Mouse (Mus musculus): ENCODE measurements around the gene Zfp974. TPM values are rescaled to one million over a fixed set of nuclear protein-coding genes. Genes with fewer than 3 reads are reported as not detected.
"Not testable (repeated sequence)": the region's sequence is repeated elsewhere in the genome, so short reads cannot be mapped to it uniquely, and the experiment has no call there.

Zfp974 gene
- 10 to 100 TPM; 15.6 to 15.9 TPM for total RNA-seq (2021)

DNA sequence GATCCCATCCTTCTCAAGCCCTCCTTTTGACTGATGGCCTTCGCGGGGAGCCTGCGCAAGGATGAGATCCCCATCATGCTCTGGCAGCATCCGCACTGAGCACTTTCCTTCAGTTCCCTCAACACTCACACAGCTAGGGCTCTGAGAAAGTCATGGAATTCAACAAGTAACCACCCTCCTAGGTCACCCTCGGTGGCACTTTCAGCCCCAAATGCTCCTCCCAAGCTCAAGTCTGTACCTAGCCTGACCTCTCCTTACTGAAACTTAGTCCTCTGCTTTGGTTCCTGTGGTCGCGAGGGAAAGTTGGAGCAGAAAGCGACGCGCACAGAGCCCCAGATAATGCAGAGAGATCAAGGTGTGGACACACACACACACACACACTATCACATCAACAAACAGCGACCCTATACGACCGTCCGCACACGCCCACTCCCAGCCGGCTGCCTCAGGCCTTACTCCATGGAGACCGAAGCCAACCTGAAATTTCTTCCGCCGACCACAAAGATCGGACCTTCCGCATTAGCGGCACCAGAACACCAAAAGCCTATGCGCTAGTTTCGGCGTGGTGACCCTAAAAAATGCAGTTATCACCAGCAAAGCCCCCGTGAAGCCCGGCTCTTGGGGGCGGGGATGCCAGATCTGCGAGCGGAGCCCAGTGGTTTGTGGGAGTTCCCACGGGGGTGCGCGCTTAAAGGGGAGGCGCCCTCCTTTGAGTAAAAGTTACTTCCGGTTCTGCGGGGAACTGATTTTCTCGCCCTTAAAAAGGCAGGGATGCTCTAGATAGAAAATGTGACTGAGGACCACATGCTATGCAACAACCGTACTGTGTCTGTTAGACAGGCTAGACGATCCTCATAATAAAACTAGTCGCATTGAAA, at the start of gene Zfp974:
TSS of gene Zfp974 (minus strand) at position 643 of the 878 bp plus-strand sequence.
- intact Hi-C loops (cut with DNase I), result no loop called here
- DNase-seq (ENCODE audit: extremely low spot score in 1 of 2, low spot score in 2 of 2), result peak; percentile 46 to 86

DNA sequence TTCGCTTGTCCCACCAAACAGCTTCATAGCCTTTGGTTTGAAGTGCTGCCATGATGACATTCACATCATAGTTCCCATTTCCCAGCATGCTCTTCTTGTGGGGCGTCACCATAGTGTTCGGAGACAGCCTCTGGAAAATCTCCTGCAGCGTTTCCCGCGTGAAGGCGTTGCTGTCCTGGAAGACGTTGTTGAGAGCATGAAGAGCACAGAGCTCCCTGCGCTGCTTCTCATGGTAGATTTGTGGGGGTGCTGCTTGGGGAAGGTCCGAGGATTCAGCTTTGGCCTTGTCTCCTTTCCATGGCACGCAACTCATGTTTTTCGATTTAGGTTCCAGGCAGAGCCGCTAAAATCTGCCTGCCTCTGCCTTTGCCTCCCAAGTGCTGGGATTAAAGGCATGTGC, 20.2 kb upstream of the Zfp974 start:
- DNase-seq (ENCODE audit: extremely low spot score in 1 of 2, low spot score in 2 of 2), result not testable (repeated sequence)
- intact Hi-C loops (cut with DNase I), result loop anchor here (10.0 kb wide), 1 partner anchor 65 kb away; no protein-coding TSS in a partner anchor

GRCm38 (mm10) chr7:27941869-27942268, 12.6 kb upstream of the Zfp974 start:
- DNase-seq (ENCODE audit: extremely low spot score in 1 of 2, low spot score in 2 of 2), result not testable (repeated sequence)
- intact Hi-C loops (cut with DNase I), result loop anchor here (10.0 kb wide), 1 partner anchor 57 kb away; no protein-coding TSS in a partner anchor

DNA sequence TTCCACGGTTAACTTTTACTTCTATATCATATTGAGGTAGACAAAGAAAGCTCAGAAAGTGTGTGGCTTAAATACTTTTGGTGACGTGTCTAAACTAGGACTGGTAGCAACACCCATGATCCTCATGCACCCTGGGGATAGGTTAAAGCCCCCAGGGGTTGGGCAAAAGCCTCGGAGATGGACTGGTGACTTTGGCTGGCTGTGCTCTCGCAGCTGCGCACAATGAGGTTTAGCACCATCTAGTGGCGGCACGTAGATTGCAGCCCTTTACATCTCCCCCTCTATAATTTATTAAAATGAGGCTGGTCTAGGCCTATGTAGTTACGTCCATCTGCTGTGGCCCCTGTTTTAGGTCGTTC, 4.5 kb upstream of the Zfp974 start:
- intact Hi-C loops (cut with DNase I), result loop anchor here (2.0 kb wide), 1 partner anchor 207 kb away; no protein-coding TSS in a partner anchor
- DNase-seq (ENCODE audit: extremely low spot score in 1 of 2, low spot score in 2 of 2), result not testable (repeated sequence)

- DNase-seq (ENCODE audit: extremely low spot score in 1 of 2, low spot score in 2 of 2), result no peak
- intact Hi-C loops (cut with DNase I), result loop anchor here (2.0 kb wide), 1 partner anchor 206 kb away; no protein-coding TSS in a partner anchor
Measured at GRCm38 (mm10) chr7:27933050-27933799, 4.0 kb upstream of the Zfp974 start.

GRCm38 (mm10) chr7:27927041-27927440, 2.2 kb downstream of the Zfp974 start:
- intact Hi-C loops (cut with DNase I); DNase-seq (ENCODE audit: extremely low spot score in 1 of 2, low spot score in 2 of 2): not testable (repeated sequence)

- intact Hi-C loops (cut with DNase I); DNase-seq (ENCODE audit: extremely low spot score in 1 of 2, low spot score in 2 of 2): not testable (repeated sequence)
Measured at GRCm38 (mm10) chr7:27910952-27911351, 18.3 kb downstream of the Zfp974 start.

- intact Hi-C loops (cut with DNase I), result loop anchor here (10.0 kb wide), 1 partner anchor 130 kb away; no protein-coding TSS in a partner anchor
- no peak for DNase-seq (ENCODE audit: extremely low spot score in 1 of 2, low spot score in 2 of 2)
Measured at GRCm38 (mm10) chr7:27905061-27905848, 24.0 kb downstream of the Zfp974 start.

DNA sequence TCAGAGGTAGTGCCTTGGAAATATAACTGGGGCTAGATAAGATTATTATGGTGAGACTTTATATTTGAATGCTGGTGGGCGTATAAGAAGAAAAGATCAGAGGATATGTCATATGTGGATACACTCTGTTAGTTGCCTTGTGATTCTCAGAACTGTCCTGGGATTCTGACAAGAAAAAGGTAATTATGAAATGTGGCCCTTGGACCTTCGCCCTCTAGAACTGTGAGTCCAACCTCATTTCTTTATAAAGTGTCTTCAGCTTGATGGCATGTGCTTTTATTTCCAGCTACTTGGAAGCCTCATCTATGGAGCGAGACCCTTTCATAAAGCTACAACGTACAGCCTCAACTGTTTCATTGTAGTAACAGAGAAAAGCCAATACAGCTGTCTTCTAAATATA, 28.7 kb downstream of the Zfp974 start:
- no peak for DNase-seq (ENCODE audit: extremely low spot score in 1 of 2, low spot score in 2 of 2)
- intact Hi-C loops (cut with DNase I), result loop anchor here (10.0 kb wide), 1 partner anchor 126 kb away; no protein-coding TSS in a partner anchor

GRCm38 (mm10) chr7:27881721-27882120, 47.5 kb downstream of the Zfp974 start:
- DNase-seq (ENCODE audit: extremely low spot score in 1 of 2, low spot score in 2 of 2), result no peak
- intact Hi-C loops (cut with DNase I), result loop anchor here (10.0 kb wide), 1 partner anchor 63 kb away; no protein-coding TSS in a partner anchor

DNA sequence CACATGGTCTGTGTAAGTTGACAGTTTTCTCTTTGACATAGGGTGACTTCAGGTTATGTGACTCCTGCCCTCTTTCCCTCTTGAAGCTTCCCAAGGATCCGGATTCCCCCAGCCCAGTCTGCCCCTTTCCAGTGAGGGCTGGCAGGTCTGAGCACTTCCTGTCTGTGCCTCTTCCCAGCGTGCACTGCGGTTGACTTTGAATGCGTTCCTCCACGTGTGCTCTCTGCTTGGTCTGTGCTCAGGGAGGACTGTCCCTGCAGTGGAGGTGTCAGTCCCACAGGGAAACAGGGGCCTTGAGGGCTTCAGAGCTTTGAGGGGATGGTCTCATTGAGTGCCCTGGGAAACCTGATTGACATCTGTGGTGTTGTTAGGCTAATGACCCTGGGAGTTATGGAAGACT, 66.7 kb downstream of the Zfp974 start:
- DNase-seq (ENCODE audit: extremely low spot score in 1 of 2, low spot score in 2 of 2); intact Hi-C loops (cut with DNase I): not testable (repeated sequence)

DNA sequence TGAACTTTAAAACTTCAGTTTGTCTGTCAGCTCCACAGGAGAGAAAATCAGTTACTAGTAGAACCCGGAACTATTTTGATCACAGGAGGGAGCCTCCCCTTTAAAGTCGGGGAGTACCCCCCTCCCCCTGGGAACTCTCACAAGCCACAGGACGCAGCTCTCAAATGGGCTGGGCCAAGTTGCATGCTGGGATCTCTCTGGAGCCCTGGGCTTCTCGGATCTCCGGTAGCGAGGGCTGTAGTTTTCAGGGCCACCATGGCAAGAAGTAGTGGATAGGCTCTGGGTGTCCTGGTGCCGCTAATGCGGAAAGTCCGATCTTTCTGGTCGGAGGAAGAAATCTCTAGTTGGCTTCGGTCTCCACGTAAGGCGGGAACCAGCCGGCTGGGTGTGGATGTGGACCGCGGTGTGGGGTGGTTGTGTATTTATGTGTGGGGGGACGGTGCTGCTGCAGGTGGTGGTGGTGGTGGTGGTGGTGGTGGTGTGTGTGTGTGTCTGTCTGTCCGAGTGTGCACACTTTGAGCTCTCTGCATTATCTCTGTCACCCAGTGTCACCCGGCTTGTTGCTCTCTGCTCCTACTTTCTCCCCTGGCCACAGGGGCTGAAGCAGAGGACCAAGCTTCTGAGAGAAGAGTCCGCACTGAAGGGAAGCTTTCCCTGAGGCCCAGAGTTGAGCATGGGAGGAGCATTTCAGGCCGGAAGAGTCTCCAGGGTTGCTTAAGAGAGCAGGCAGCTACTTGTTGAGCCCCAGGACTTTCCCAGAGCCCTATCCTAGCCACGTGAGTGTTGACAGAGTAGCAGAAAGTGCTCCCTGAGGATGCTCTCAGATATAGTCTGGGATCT, 68.6 kb downstream of the Zfp974 start:
- intact Hi-C loops (cut with DNase I), result no loop called here

GRCm38 (mm10) chr7:27859301-27860251, 69.7 kb downstream of the Zfp974 start:
- DNase-seq (ENCODE audit: extremely low spot score in 1 of 2, low spot score in 2 of 2), result no peak
- intact Hi-C loops (cut with DNase I), result no loop called here

More for the DNA sequence above, 68.6 kb downstream of the Zfp974 start:
- DNase-seq (ENCODE audit: extremely low spot score in 1 of 2, low spot score in 2 of 2), result peak; percentile 55 to 81
